Mouse (Mus musculus) ES-E14 (cell line): ENCODE data around the gene Armc12.

ENCODE experiments used
- CHD2 ChIP-seq: IDR thresholded peaks from 2 replicates; pipeline ENCODE4 v1.6.1; 2014; ENCODE audit warnings: mild to moderate bottlenecking, low read depth, low read length, inconsistent platforms
- HCFC1 ChIP-seq: IDR thresholded peaks from 2 replicates; pipeline ENCODE4 v1.6.1; 2012; ENCODE audit warnings: low read length, inconsistent platforms, borderline replicate concordance; ENCODE audit not compliant: insufficient read depth
- MAFK ChIP-seq: IDR thresholded peaks from 2 replicates; pipeline ENCODE4 v1.6.1; 2014; ENCODE audit warnings: mild to moderate bottlenecking, low read depth, low read length, inconsistent platforms; ENCODE audit not compliant: insufficient read depth
- ZC3H11A ChIP-seq: IDR thresholded peaks from 2 replicates; pipeline ENCODE4 v1.6.1; 2012; ENCODE audit warnings: low read depth, mild to moderate bottlenecking, inconsistent platforms, low read length, borderline replicate concordance
- ZNF384 ChIP-seq: IDR thresholded peaks from 2 replicates; pipeline ENCODE4 v1.6.1; 2012; ENCODE audit warnings: low read depth, low read length, inconsistent platforms

- TF ChIP-seq MAFK, result no peak
- TF ChIP-seq HCFC1, result no peak
- TF ChIP-seq ZNF384, result no peak
- no peak for TF ChIP-seq ZC3H11A
- no peak for TF ChIP-seq CHD2
Measured at GRCm38 (mm10) chr17:28515431-28516341, 14.9 kb upstream of the Armc12 start.
